Mouse (Mus musculus) forebrain, embryonic 16.5 days (tissue): ENCODE data around the gene Pwwp2b. TPM values are rescaled to one million over a fixed set of nuclear protein-coding genes. Genes with fewer than 3 reads are reported as not detected.

Source experiments
- ATAC-seq: fragments of 200-750 bp; cut with Nextera tagmentation; 2 replicates; pipeline ENCODE4 v1.8.0; 2017; ENCODE audit warnings: mild to moderate bottlenecking, moderate library complexity
- H3K27ac ChIP-seq: fragments of 300-500 bp; sonication (generic); 2 replicates; pipeline ENCODE4 v1.5.1; 2014; ENCODE audit warnings: low read length, control low read depth
- H3K27me3 ChIP-seq: fragments of 300-500 bp; sonication (generic); replicated peaks from 2 replicates; pipeline ENCODE4 v1.6.1; 2014; ENCODE audit warnings: low read length; ENCODE audit not compliant: control insufficient read depth, insufficient read depth
- H3K36me3 ChIP-seq: fragments of 300-500 bp; sonication (generic); 2 replicates; pipeline ENCODE4 v1.6.1; 2014; ENCODE audit not compliant: control insufficient read depth, insufficient read depth
- H3K4me1 ChIP-seq: fragments of 300-500 bp; sonication (generic); replicated peaks from 2 replicates; pipeline ENCODE4 v1.6.1; 2014; ENCODE audit warnings: low read length; ENCODE audit not compliant: control insufficient read depth, insufficient read depth
- H3K4me2 ChIP-seq: fragments of 300-500 bp; sonication (generic); 2 replicates; pipeline ENCODE4 v1.6.1; 2014; ENCODE audit warnings: mild to moderate bottlenecking, low read length, control low read depth
- H3K4me3 ChIP-seq: fragments of 300-500 bp; sonication (generic); replicated peaks from 2 replicates; pipeline ENCODE4 v1.5.1; 2014; ENCODE audit warnings: mild to moderate bottlenecking, low read length, control low read depth
- H3K9ac ChIP-seq: fragments of 300-500 bp; sonication (generic); replicated peaks from 2 replicates; pipeline ENCODE4 v1.6.1; 2014; ENCODE audit warnings: low read depth, low read length, control low read depth
- H3K9me3 ChIP-seq: fragments of 300-500 bp; sonication (generic); 2 replicates; pipeline ENCODE4 v1.6.1; 2016; ENCODE audit warnings: low read length; ENCODE audit not compliant: control insufficient read depth
- WGBS: fragments of 180-500 bp; shearing (Covaris S2); extraction: QIAGEN DNeasy Blood & Tissue Kit; methylation state at CpG from one replicate; pipeline ENCODE4 v1.1.7; 2014; 5-methylcytosine and 5-hydroxymethylcytosine counted together
- polyA plus RNA-seq: library from polyadenylated mRNA; unstranded; fragments of >200 nt; fragmentation: Nextera tagmentation; extraction: Ambion mirVana; gene quantifications from 2 replicates; pipeline ENCODE4 v1.2.1, GENCODE M21; 2015

The Pwwp2b gene
- polyA plus RNA-seq, 1 experiment from 2014 or later, result 7.7 TPM

- Histone ChIP-seq H3K9ac (no peak overlapping the region), H3K27ac (no peak overlapping the region), H3K4me2 (no peak overlapping the region), H3K9me3 (no peaks in the 10 kb centered on the region), H3K4me1 (peaks cover 27% of the 10 kb centered on the region), H3K27me3 (no peaks in the 10 kb centered on the region), H3K4me3 (no peak overlapping the region), H3K36me3 (no peaks in the 10 kb centered on the region)
- 92% methylated on average over 1 of the region's 1 CpGs for WGBS
- ATAC-seq, result no peak
Observed at GRCm38 (mm10) chr7:139270738-139271137, 22.5 kb downstream of the Pwwp2b start.

- H3K9ac ChIP-seq, result no peak overlapping the region
- no peaks in the 10 kb centered on the region for H3K27me3 ChIP-seq
- no peak overlapping the region for H3K4me2 ChIP-seq
- H3K4me3 ChIP-seq, result no peak overlapping the region
- peaks cover 31% of the 10 kb centered on the region for H3K4me1 ChIP-seq
- 58% methylated on average over 5 of the region's 5 CpGs for WGBS
- ATAC-seq, result no peak
- H3K36me3 ChIP-seq, result no peaks in the 10 kb centered on the region
- no peaks in the 10 kb centered on the region for H3K9me3 ChIP-seq
- H3K27ac ChIP-seq, result no peak overlapping the region
Observed at GRCm38 (mm10) chr7:139271871-139272270, 23.6 kb downstream of the Pwwp2b start.

GRCm38 (mm10) chr7:139272639-139273396 lies 24.5 kb downstream of the Pwwp2b start:
- H3K4me1 ChIP-seq, result peaks cover 31% of the 10 kb centered on the region
- no peak for ATAC-seq
- no peak overlapping the region for H3K9ac ChIP-seq
- H3K4me2 ChIP-seq, result no peak overlapping the region
- no peaks in the 10 kb centered on the region for H3K9me3 ChIP-seq
- H3K4me3 ChIP-seq, result no peak overlapping the region
- no peaks in the 10 kb centered on the region for H3K27me3 ChIP-seq
- H3K27ac ChIP-seq, result no peak overlapping the region
- no peaks in the 10 kb centered on the region for H3K36me3 ChIP-seq
- WGBS, result 65% methylated on average over 1 of the region's 1 CpGs

- no peak overlapping the region for H3K4me2 ChIP-seq
- H3K9ac ChIP-seq, result no peak overlapping the region
- ATAC-seq, result no peak
Observed at GRCm38 (mm10) chr7:139273397-139273719, 25.1 kb downstream of the Pwwp2b start.

GRCm38 (mm10) chr7:139275586-139275985 lies 27.3 kb downstream of the Pwwp2b start:
- Histone ChIP-seq H3K9me3 (no peaks in the 10 kb centered on the region), H3K36me3 (no peaks in the 10 kb centered on the region), H3K4me1 (peaks cover 35% of the 10 kb centered on the region), H3K4me3 (no peak overlapping the region), H3K27ac (peak overlapping the region; percentile 56), H3K4me2 (no peak overlapping the region), H3K27me3 (no peaks in the 10 kb centered on the region), H3K9ac (no peak overlapping the region)
- 35% methylated on average over 10 of the region's 10 CpGs for WGBS
- ATAC-seq, result peak; percentile 47; the same call in 1 of the 2 replicates

More at GRCm38 (mm10) chr7:139273397-139273719, 25.1 kb downstream of the Pwwp2b start:
- Histone ChIP-seq H3K4me1 (peaks cover 31% of the 10 kb centered on the region), H3K27ac (no peak overlapping the region), H3K36me3 (no peaks in the 10 kb centered on the region), H3K4me3 (no peak overlapping the region), H3K27me3 (no peaks in the 10 kb centered on the region), H3K9me3 (no peaks in the 10 kb centered on the region)
- WGBS, result 84% methylated on average over 2 of the region's 2 CpGs

- H3K27ac ChIP-seq, result peak overlapping the region; percentile 56; the same call in 1 of the 2 replicates
- no peaks in the 10 kb centered on the region for H3K9me3 ChIP-seq
- no peak overlapping the region for H3K9ac ChIP-seq
- no peaks in the 10 kb centered on the region for H3K27me3 ChIP-seq
- no peak overlapping the region for H3K4me3 ChIP-seq
- peaks cover 35% of the 10 kb centered on the region for H3K4me1 ChIP-seq
- WGBS, result 78% methylated on average over 10 of the region's 10 CpGs
- H3K36me3 ChIP-seq, result no peaks in the 10 kb centered on the region
- no peak overlapping the region for H3K4me2 ChIP-seq
- ATAC-seq, result no peak
Observed at GRCm38 (mm10) chr7:139276150-139276549, 27.9 kb downstream of the Pwwp2b start.

- Histone ChIP-seq H3K4me1 (peaks cover 25% of the 10 kb centered on the region), H3K27me3 (no peaks in the 10 kb centered on the region), H3K9me3 (no peaks in the 10 kb centered on the region), H3K9ac (no peak overlapping the region), H3K4me2 (no peak overlapping the region), H3K27ac (no peak overlapping the region), H3K4me3 (no peak overlapping the region), H3K36me3 (no peaks in the 10 kb centered on the region)
- ATAC-seq, result no peak
- 79% methylated on average over 7 of the region's 7 CpGs for WGBS
Observed at GRCm38 (mm10) chr7:139277536-139277935, 29.3 kb downstream of the Pwwp2b start.

- Histone ChIP-seq H3K4me3 (no peak overlapping the region), H3K9ac (no peak overlapping the region), H3K4me1 (peaks cover 17% of the 10 kb centered on the region), H3K9me3 (no peaks in the 10 kb centered on the region), H3K27me3 (no peaks in the 10 kb centered on the region), H3K36me3 (no peaks in the 10 kb centered on the region), H3K27ac (no peak overlapping the region), H3K4me2 (no peak overlapping the region)
- 74% methylated on average over 5 of the region's 5 CpGs for WGBS
- peak; percentile 35; the same call in 1 of the 2 replicates for ATAC-seq
Observed at GRCm38 (mm10) chr7:139279571-139279970, 31.3 kb downstream of the Pwwp2b start.

GRCm38 (mm10) chr7:139280044-139280443 lies 31.8 kb downstream of the Pwwp2b start:
- H3K4me2 ChIP-seq, result no peak overlapping the region
- H3K4me1 ChIP-seq, result peaks cover 17% of the 10 kb centered on the region

More at GRCm38 (mm10) chr7:139280044-139280443, 31.8 kb downstream of the Pwwp2b start:
- Histone ChIP-seq H3K27me3 (no peaks in the 10 kb centered on the region), H3K9ac (no peak overlapping the region), H3K9me3 (no peaks in the 10 kb centered on the region), H3K36me3 (no peaks in the 10 kb centered on the region), H3K27ac (no peak overlapping the region), H3K4me3 (no peak overlapping the region)
- ATAC-seq, result no peak
- WGBS, result 75% methylated on average over 1 of the region's 1 CpGs
